Mouse (Mus musculus): ENCODE results near the gene Idh1. TPM values are rescaled to one million over a fixed set of nuclear protein-coding genes. Genes with fewer than 3 reads are reported as not detected.

Idh1 gene
- polyA plus RNA-seq, 2 experiments: 62.2 to 128 TPM

GRCm38 (mm10) chr1:65147971-65148370 is 38.3 kb downstream of the Idh1 start:
- H3K9ac ChIP-seq (ENCODE audit: low read depth, low read length, severe bottlenecking): no peak overlapping the region
- no peaks in the 10 kb centered on the region for H3K4me1 ChIP-seq (ENCODE audit: control insufficient read depth, insufficient read depth, low read length)
- no peak for DNase-seq (ENCODE audit: low spot score)
- 81% methylated on average over 3 of the region's 3 CpGs for WGBS
- no peaks in the 10 kb centered on the region for H3K9me3 ChIP-seq (ENCODE audit: control insufficient read depth, low read length)
- ATAC-seq (ENCODE audit: low FRiP score, low read depth): no peak
- no peaks in the 10 kb centered on the region for H3K27me3 ChIP-seq (ENCODE audit: control insufficient read depth, insufficient read depth, low read length)
- H3K27ac ChIP-seq (replicated peaks; ENCODE audit: low read depth, low read length): no peak overlapping the region
- H3K4me3 ChIP-seq (replicated peaks; ENCODE audit: low read length): no peak overlapping the region
- H3K36me3 ChIP-seq (ENCODE audit: control insufficient read depth, insufficient read depth, low read length): no peaks in the 10 kb centered on the region
- no peak overlapping the region for H3K4me2 ChIP-seq (replicated peaks; ENCODE audit: low read depth, low read length, severe bottlenecking)
- no peak for TF ChIP-seq POLR2A (IDR thresholded peaks at IDR 0.05; ENCODE audit: borderline replicate concordance, extremely low read depth, insufficient read depth, insufficient read length)

GRCm38 (mm10) chr1:65147326-65147725 is 39.0 kb downstream of the Idh1 start:
- no peaks in the 10 kb centered on the region for H3K9me3 ChIP-seq (ENCODE audit: control insufficient read depth, low read length)
- H3K4me1 ChIP-seq (ENCODE audit: control insufficient read depth, insufficient read depth, low read length): no peaks in the 10 kb centered on the region
- no peak overlapping the region for H3K9ac ChIP-seq (ENCODE audit: low read depth, low read length, severe bottlenecking)
- no peaks in the 10 kb centered on the region for H3K36me3 ChIP-seq (ENCODE audit: control insufficient read depth, insufficient read depth, low read length)
- DNase-seq (ENCODE audit: low spot score) (no peak), ATAC-seq (ENCODE audit: low FRiP score, low read depth) (no peak)
- H3K4me3 ChIP-seq (replicated peaks; ENCODE audit: low read length): no peak overlapping the region
- TF ChIP-seq POLR2A (IDR thresholded peaks at IDR 0.05; ENCODE audit: borderline replicate concordance, extremely low read depth, insufficient read depth, insufficient read length): no peak
- H3K27me3 ChIP-seq (ENCODE audit: control insufficient read depth, insufficient read depth, low read length): no peaks in the 10 kb centered on the region
- H3K27ac ChIP-seq (replicated peaks; ENCODE audit: low read depth, low read length): no peak overlapping the region
- 91% methylated on average over 5 of the region's 5 CpGs for WGBS
- no peak overlapping the region for H3K4me2 ChIP-seq (replicated peaks; ENCODE audit: low read depth, low read length, severe bottlenecking)

GRCm38 (mm10) chr1:65146601-65147000 is 39.7 kb downstream of the Idh1 start:
- no peaks in the 10 kb centered on the region for H3K9me3 ChIP-seq (ENCODE audit: control insufficient read depth, low read length)
- H3K4me3 ChIP-seq (replicated peaks; ENCODE audit: low read length): no peak overlapping the region
- WGBS: 45% methylated on average over 2 of the region's 2 CpGs
- no peaks in the 10 kb centered on the region for H3K36me3 ChIP-seq (ENCODE audit: control insufficient read depth, insufficient read depth, low read length)
- H3K4me1 ChIP-seq (ENCODE audit: control insufficient read depth, insufficient read depth, low read length): no peaks in the 10 kb centered on the region
- no peak overlapping the region for H3K9ac ChIP-seq (ENCODE audit: low read depth, low read length, severe bottlenecking)
- no peak overlapping the region for H3K27ac ChIP-seq (replicated peaks; ENCODE audit: low read depth, low read length)
- TF ChIP-seq POLR2A (IDR thresholded peaks at IDR 0.05; ENCODE audit: borderline replicate concordance, extremely low read depth, insufficient read depth, insufficient read length): no peak
- ATAC-seq (ENCODE audit: low FRiP score, low read depth): no peak
- H3K27me3 ChIP-seq (ENCODE audit: control insufficient read depth, insufficient read depth, low read length): no peaks in the 10 kb centered on the region
- no peak for DNase-seq (ENCODE audit: low spot score)
- no peak overlapping the region for H3K4me2 ChIP-seq (replicated peaks; ENCODE audit: low read depth, low read length, severe bottlenecking)

- no peak overlapping the region for H3K4me2 ChIP-seq (replicated peaks; ENCODE audit: low read depth, low read length, severe bottlenecking)
- TF ChIP-seq POLR2A (IDR thresholded peaks at IDR 0.05; ENCODE audit: borderline replicate concordance, extremely low read depth, insufficient read depth, insufficient read length): no peak
- no peaks in the 10 kb centered on the region for H3K4me1 ChIP-seq (ENCODE audit: control insufficient read depth, insufficient read depth, low read length)
- no peaks in the 10 kb centered on the region for H3K27me3 ChIP-seq (ENCODE audit: control insufficient read depth, insufficient read depth, low read length)
- H3K9ac ChIP-seq (ENCODE audit: low read depth, low read length, severe bottlenecking): no peak overlapping the region
- 74% methylated on average over 2 of the region's 2 CpGs for WGBS
- no peaks in the 10 kb centered on the region for H3K9me3 ChIP-seq (ENCODE audit: control insufficient read depth, low read length)
- H3K4me3 ChIP-seq (replicated peaks; ENCODE audit: low read length): no peak overlapping the region
- no peak for DNase-seq (ENCODE audit: low spot score)
- H3K27ac ChIP-seq (replicated peaks; ENCODE audit: low read depth, low read length): no peak overlapping the region
- no peaks in the 10 kb centered on the region for H3K36me3 ChIP-seq (ENCODE audit: control insufficient read depth, insufficient read depth, low read length)
- ATAC-seq (ENCODE audit: low FRiP score, low read depth): no peak
These were observed 41.5 kb downstream of the Idh1 start for GRCm38 (mm10) chr1:65144783-65145182.

GRCm38 (mm10) chr1:65137560-65137959 is 48.7 kb downstream of the Idh1 start:
- Histone ChIP-seq H3K4me1 (ENCODE audit: control insufficient read depth, insufficient read depth, low read length) (no peaks in the 10 kb centered on the region), H3K4me3 (replicated peaks; ENCODE audit: low read length) (no peak overlapping the region), H3K9me3 (ENCODE audit: control insufficient read depth, low read length) (no peaks in the 10 kb centered on the region), H3K36me3 (ENCODE audit: control insufficient read depth, insufficient read depth, low read length) (no peaks in the 10 kb centered on the region), H3K4me2 (replicated peaks; ENCODE audit: low read depth, low read length, severe bottlenecking) (no peak overlapping the region), H3K9ac (ENCODE audit: low read depth, low read length, severe bottlenecking) (no peak overlapping the region), H3K27me3 (ENCODE audit: control insufficient read depth, insufficient read depth, low read length) (no peaks in the 10 kb centered on the region), H3K27ac (replicated peaks; ENCODE audit: low read depth, low read length) (no peak overlapping the region)
- no peak for ATAC-seq (ENCODE audit: low FRiP score, low read depth)
- no peak for DNase-seq (ENCODE audit: low spot score)
- 76% methylated on average over 6 of the region's 6 CpGs for WGBS
- TF ChIP-seq POLR2A (IDR thresholded peaks at IDR 0.05; ENCODE audit: borderline replicate concordance, extremely low read depth, insufficient read depth, insufficient read length): no peak

GRCm38 (mm10) chr1:65132833-65133232 is 53.5 kb downstream of the Idh1 start:
- H3K4me3 ChIP-seq (replicated peaks; ENCODE audit: low read length): no peak overlapping the region
- no peak overlapping the region for H3K4me2 ChIP-seq (replicated peaks; ENCODE audit: low read depth, low read length, severe bottlenecking)
- DNase-seq (ENCODE audit: low spot score) (no peak), ATAC-seq (ENCODE audit: low FRiP score, low read depth) (no peak)
- no peaks in the 10 kb centered on the region for H3K4me1 ChIP-seq (ENCODE audit: control insufficient read depth, insufficient read depth, low read length)
- H3K27me3 ChIP-seq (ENCODE audit: control insufficient read depth, insufficient read depth, low read length): no peaks in the 10 kb centered on the region
- no peak for TF ChIP-seq POLR2A (IDR thresholded peaks at IDR 0.05; ENCODE audit: borderline replicate concordance, extremely low read depth, insufficient read depth, insufficient read length)
- H3K27ac ChIP-seq (replicated peaks; ENCODE audit: low read depth, low read length): no peak overlapping the region
- no peaks in the 10 kb centered on the region for H3K36me3 ChIP-seq (ENCODE audit: control insufficient read depth, insufficient read depth, low read length)
- H3K9me3 ChIP-seq (ENCODE audit: control insufficient read depth, low read length): no peaks in the 10 kb centered on the region
- WGBS: 81% methylated on average over 1 of the region's 1 CpGs
- no peak overlapping the region for H3K9ac ChIP-seq (ENCODE audit: low read depth, low read length, severe bottlenecking)

Data from limb, embryonic 14.5 days (tissue).